Mouse (Mus musculus): ENCODE data around the gene Hist1h4f.
"Not testable (repeated sequence)": the region's sequence is repeated elsewhere in the genome, so short reads cannot be mapped to it uniquely, and the experiment has no call there.

Gene Hist1h4f

DNA sequence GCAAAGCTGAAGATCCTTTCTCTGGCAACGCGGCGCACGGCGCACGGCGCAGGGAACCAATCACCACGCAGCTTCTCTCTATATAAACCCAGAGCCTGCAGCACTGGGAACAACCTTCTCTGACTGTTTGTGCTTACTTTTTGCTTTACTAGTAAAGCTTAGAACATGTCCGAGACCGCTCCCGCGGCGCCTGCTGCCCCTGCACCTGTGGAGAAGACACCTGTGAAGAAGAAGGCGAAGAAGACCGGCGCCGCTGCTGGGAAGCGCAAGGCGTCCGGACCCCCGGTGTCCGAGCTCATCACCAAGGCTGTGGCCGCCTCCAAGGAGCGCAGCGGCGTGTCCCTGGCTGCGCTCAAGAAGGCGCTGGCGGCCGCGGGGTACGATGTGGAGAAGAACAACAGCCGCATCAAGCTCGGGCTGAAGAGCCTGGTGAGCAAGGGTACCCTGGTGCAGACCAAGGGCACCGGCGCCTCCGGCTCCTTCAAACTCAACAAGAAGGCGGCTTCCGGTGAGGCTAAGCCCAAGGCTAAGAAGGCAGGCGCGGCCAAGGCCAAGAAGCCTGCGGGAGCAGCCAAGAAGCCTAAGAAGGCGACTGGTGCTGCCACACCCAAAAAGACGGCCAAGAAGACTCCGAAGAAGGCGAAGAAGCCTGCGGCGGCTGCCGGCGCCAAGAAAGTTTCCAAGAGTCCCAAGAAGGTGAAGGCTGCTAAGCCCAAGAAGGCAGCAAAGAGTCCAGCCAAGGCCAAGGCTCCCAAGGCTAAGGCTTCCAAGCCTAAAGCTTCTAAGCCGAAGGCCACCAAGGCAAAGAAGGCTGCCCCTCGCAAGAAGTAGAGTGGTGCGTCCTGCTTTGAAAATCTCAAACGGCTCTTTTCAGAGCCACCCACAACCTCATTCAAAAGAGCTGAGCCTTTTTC, 3.7 kb upstream of the Hist1h4f start:
- DNase-seq (ENCODE audit: low spot score in 2 of 2), result peak; percentile 77

DNA sequence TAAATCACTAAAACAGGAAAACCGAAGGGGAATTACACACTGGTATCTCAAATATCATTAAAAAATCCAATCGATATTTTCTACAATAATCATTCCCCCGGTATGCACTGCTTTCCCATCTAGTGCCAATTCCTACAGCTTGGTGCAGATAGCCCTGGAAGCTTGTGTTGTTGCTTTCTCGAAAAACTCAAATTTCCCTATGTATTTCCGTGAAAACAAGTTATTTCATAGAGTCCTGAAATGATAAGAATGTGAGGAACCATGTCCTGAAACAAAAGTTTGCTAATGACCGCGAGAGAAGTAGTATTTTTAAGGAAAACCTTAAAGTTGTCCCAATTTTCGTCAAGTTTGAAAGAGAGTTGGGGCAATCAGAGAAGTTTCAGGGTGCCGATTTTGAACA, 2.9 kb upstream of the Hist1h4f start:
- no peak for DNase-seq (ENCODE audit: low spot score in 2 of 2)

DNA sequence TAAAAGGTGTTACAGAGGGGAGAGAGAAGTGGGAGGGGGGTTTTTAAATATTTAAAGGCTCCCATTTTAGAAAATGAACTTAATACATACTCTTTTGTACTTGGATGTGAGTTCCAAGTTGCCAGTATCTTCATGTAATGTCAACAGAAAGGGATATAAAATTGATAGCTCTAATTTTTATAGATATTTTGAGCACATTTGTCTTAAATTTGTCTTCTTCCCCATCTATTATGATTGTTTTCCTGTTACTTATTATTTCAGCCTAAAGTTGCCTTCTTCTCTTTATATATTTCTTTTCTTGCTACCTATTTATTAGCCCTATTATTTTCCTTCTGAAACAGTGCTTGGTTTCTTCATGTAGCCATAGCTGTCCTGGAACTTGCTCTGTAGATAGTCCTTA, 1.5 kb upstream of the Hist1h4f start, which contains the start of gene Hist1h1d:
Gene Hist1h1d (plus strand): TSS at position 301 of the 400 bp plus-strand sequence.
- no peak for DNase-seq (ENCODE audit: low spot score in 2 of 2)

DNA sequence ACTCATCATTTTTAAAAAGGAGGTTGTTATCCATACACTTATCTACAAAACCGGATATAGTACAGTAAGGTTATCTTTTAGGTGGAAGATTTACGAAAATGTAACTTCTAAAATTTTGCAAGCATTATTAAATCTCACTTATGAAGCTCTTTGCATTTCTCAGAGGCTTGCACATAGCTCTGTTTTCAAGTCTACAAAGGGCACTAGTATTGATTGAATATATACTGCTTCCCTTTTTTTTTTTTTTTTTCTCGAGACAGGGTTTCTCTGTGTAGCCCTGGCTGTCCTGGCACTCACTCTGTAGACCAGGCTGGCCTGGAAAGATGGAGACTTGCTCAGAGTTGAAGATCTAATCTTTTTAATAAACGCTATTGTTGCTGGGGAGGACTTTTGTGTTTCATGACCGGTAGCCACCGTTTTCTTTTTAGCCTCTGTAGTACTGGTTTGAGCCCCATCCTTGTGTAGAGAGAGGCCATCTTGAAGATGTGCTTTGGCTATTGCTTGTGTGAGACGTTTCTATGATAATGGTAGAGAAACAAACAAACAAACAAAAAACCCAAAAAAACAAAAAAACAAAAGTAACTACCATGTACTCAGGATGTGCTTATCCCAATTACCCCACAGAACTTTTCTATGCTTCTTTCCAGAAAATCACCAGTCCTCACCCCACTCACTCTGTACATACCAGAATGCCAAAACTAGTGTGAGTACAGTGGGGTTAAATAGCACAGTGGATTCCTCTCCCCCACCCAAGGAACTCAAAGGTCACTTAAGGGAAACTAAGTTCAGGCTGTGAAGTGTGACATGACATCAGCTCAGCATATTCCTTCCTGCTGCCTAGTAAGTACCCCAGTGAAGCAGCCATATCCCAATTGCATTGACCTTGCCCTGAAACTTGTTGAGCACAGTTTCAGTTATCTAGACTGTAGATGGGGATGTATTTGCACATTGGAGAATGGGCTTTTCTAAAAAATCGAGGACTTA, 775 bp upstream of the Hist1h4f start:
- no peak for DNase-seq (ENCODE audit: low spot score in 2 of 2)

DNA sequence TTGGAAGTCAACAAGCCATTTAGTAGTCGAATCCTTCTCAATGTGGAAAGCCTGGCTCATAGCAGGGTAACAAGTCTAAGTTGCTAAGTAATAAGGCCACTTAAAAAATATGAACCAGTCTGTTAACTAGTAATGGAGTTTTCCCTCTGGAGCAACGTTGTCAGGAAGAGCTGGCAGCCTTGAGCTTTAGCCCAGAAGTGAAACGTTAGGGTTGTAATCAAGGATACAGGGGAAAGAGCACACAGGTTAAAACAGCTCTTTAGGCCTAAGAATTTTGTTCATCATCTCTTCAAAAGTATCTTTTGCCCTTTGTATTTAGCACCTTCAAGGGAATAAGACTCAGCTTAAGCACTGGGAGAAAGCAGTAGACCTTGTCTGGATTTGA, 695 bp downstream of the Hist1h4f start:
- no peak for DNase-seq (ENCODE audit: low spot score in 2 of 2)

DNA sequence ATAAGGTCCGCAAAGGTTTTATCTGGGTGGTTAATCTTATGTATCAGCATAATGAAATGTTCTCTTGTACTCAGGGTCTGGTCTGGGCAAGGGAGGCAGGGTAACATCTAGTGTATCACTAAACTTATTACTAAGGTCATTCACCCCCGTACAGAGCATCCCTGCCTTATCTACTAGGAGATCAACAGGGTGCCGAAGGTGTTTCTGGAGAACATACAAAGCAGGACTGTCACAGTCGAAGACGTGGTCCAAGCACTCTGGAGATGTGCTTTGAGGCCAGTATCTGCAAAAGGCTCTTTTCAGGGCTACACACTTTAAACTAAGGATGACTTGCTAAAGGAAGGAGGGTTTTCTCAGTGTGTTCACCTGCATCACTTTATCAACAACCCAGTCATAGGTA, 4.8 kb downstream of the Hist1h4f start:
- no peak for DNase-seq (ENCODE audit: low spot score in 2 of 2)

DNA sequence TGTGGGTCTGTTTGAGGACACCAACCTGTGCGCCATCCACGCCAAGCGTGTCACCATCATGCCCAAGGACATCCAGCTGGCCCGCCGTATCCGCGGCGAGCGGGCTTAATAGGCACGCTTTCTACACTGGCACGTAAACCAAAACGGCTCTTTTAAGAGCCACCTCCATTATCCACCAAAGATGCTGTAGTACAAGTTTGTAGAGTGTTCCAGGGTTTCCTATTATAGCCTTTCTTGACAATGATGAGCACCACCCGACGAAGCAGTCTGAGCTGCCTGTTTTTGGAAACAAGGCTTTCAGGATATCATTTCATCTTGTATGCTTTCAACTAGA, 6.7 kb downstream of the Hist1h4f start:
- DNase-seq (ENCODE audit: low spot score in 2 of 2), result not testable (repeated sequence)

DNA sequence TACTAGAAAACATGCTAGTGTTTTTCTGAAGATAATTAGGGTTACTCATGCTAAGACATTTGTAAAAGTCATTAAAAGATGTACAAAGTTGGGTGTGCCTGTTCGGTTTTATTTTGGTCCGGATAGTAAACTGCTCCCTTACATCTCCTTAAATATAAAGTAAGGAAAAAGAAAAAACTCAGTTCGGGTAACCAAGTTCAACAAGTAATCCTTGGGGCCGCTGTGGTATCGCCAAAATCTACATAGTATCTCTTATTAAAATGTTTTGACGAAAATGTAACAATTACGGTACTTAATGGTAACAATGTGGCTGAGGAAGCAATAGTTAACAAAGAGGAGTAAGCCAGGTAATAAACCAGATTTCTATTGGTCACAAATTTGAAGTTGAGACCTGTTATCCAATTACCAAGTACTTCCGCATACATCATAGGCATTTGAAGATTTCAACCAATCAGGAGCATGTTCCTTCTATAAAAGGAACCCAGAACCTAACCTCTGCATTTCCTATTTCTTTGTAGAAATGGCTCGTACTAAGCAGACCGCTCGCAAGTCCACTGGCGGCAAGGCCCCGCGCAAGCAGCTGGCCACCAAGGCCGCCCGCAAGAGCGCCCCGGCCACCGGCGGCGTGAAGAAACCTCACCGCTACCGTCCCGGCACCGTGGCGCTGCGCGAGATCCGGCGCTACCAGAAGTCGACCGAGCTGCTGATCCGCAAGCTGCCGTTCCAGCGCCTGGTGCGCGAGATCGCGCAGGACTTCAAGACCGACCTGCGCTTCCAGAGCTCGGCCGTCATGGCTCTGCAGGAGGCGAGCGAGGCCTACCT, 7.3 kb downstream of the Hist1h4f start, which contains the start of gene Hist1h3f:
Gene Hist1h3f (plus strand): TSS at position 88 of the 822 bp plus-strand sequence.
- DNase-seq (ENCODE audit: low spot score in 2 of 2), result peak; percentile 91 to 95

DNA sequence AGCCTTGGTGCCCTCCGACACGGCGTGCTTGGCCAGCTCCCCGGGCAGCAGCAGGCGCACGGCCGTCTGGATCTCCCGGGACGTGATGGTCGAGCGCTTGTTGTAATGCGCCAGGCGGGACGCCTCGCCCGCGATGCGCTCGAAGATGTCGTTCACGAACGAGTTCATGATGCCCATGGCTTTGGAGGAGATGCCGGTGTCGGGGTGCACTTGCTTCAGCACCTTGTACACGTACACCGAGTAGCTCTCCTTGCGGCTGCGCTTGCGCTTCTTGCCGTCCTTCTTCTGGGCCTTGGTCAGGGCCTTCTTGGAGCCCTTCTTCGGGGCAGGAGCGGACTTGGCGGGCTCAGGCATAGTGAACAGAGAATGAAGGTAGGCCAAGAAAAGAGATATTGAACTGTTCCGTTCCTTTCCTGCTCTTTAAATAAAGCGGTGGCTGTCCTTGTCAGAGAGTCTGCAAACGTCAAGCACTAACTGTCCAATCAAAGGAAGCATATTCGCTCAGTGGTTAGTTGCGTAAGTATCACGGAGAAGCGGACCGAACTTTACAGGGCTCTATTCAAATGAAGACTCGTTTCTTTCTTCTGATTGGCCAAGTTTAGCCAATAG, 8.3 kb downstream of the Hist1h4f start, which contains the start of gene Hist1h2bh:
Gene Hist1h2bh (minus strand): TSS at position 394 of the 609 bp plus-strand sequence.
- DNase-seq (ENCODE audit: low spot score in 2 of 2), result peak; percentile 88 to 95

DNA sequence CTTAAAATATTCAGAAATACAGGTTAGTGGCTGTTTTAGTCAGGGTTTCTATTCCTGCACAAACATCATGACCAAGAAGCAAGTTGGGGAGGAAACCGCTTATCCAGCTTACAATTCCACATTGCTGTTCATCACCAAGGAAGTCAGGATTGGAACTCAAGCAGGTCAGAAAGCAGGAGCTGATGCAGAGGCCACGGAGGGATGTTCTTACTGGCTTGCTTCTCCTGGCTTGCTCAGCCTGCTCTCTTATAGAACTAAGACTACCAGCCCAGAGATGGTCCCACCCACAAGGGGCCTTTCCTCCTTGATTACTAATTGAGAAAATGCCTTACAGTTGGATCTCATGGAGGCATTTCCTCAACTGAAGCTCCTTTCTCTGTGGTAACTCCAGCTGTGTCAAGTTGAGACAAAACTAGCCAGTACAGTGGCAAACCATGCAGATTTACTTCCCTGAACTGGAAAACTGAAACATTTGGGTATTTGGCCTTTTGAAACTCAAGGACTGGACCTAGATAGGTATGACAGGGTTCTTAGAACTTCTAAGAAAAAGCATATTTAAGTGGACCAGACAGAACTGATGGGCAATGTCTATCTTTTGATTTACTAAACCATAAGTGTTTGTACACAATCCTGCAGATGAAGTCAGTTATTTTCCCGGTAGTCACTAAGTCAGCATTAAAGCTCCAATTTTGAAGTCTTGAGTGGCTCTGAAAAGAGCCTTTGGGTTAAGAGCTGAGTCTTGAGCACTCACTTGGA, 9.0 kb downstream of the Hist1h4f start:
- not testable (repeated sequence) for DNase-seq (ENCODE audit: low spot score in 2 of 2)

DNA sequence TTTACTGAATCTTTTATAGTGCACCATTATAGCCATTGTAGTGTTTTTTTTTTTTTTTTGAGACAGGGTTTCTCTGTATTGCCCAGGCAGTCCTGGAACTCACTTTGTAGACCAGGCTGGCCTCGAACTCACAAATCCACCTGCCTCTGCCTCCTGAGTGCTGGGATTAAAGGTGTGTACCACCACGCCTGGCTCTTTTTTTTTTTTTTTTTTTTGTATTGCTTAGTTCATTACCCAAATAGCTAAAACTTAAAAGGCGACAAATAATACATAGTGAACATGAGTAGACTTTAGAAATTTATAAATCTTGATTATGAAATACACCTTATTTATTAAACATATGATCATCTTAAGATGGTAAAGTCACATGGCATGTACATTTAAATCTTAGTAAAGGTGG, 10.0 kb downstream of the Hist1h4f start:
- no peak for DNase-seq (ENCODE audit: low spot score in 2 of 2)

DNA sequence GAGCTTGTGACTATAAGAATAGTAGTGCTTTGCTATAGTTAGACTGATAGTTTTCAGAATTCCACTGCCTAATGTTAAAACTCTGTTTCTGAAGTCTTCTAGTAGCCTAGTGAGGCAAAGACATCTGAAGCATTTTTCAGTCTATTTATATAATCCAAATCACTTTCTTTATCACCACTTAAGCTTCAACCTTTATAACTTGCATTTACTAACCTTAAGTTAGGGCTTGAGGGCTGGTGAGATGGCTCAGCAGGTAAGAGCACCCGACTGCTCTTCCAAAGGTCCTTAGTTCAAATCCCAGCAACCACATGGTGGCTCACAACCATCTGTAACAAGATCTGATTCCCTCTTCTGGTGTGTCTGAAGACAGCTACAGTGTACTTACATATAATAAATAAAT, 11.6 kb downstream of the Hist1h4f start:
- DNase-seq (ENCODE audit: low spot score in 2 of 2), result not testable (repeated sequence)

DNA sequence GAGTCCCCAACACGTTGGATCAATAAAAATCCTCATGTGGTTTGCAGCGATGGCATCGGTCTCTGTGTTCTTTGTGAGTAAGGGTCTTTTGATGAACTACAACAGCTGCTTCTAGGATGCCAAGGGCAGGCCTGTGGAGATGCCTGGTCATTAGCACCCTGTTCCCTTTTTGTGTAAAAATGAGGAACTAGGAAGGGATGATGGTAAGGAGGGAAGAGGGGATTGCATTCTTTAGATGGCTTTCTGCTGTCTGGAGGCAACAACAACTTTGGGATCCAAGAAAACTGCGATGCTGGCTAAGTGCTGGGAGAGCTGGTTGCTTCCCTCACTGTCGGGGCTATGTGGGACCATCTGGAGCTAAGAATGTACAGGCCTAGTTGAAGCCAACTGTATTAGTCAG, 13.2 kb downstream of the Hist1h4f start:
- no peak for DNase-seq (ENCODE audit: low spot score in 2 of 2)

DNA sequence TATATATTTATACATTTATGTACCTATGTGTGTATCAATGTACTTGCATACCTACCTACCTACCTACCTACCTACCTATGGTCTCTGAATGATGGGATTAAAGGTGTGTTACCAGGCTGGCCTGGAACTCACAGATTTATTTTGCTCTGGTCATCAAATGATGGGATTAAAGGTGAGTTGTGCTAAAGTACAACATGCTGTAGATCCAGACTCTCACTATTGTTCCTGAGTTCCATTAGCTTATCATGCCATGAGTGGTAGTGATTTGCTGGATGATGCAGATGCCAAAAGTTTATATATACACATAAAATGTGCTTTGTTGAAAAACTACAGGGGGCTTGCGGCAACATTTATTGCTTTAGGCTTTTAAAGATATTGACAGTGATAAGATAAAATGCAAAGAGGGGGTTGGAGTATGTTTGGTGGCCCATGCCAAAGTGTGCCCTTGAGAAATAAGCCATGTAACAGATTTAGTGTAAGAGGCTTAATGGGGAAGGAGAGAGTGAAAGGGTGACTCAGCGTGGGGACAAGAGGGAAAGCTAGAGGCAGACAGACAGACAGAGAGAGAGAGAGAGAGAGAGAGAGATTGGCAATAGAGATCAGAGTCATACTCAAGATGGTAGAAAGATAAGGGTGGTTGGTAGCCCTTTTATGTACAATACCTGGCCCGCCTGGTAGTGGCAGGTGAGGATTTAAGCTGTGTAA, 14.3 kb downstream of the Hist1h4f start:
- DNase-seq (ENCODE audit: low spot score in 2 of 2), result no peak

DNA sequence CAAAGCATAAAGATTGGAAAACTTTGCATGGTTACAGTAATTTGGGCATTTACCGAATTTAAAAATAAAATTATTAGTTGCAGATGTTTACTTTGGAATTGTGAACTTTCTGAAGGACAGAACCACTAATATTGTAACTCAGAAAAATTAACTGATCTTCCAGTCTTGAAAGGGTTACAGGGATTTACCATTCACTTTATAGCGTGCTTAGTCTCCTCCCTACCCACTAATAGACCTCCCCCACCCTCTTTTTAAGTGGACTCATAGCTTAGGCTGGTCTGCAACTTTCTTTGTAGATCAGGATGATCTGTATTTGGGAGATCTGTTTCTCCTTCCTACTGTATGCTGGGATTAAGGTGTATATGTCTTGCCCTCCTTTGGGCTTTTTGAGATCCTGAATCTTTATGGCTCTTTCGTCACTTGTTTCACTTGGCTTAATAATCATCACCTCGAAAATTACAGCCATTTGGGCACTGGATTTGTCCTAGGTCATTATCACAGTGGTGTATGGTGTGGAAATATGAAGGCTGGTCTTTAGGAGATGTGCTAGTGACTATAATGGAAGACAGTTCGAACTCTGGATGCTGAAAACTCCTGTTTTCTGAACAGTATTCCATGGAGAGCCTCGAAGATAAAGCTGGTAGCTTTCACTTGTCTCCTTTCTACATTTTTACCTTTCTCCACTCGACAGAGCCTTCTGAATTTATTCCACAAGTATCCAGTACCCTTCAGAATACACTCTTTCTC, 15.2 kb downstream of the Hist1h4f start:
- DNase-seq (ENCODE audit: low spot score in 2 of 2), result no peak

DNA sequence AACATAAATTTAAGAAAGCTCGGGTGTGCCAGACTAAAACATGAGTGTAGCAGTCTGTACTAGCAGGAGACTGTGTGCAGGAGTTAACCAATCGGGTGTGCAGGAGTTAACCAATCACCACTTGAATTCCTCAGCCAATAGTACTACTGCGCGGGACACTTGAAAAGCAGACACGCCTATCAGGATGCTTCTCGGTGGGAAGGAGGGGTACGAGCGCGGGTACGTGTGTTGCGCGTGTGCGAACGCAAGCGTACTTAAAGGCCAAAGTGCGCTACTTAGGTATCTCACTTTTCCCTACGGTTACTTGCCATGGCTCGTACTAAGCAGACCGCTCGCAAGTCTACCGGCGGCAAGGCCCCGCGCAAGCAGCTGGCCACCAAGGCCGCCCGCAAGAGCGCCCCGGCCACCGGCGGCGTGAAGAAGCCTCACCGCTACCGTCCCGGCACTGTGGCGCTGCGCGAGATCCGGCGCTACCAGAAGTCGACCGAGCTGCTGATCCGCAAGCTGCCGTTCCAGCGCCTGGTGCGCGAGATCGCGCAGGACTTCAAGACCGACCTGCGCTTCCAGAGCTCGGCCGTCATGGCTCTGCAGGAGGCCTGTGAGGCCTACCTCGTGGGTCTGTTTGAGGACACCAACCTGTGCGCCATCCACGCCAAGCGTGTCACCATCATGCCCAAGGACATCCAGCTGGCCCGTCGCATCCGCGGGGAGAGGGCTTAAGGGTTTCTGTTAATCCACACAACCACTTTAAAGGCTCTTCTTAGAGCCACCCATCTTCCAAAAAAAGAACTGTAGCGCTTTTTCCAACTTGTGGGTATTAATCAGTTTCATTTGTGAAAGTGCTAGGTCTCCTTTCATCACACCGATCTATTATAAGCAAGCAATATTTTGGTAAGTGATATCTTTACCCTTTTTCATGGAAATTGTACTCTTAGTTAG, 16.0 kb downstream of the Hist1h4f start, which contains the start of gene Hist1h3g:
Gene Hist1h3g (plus strand): TSS at position 286 of the 939 bp plus-strand sequence.
- peak; percentile 84 to 90 for DNase-seq (ENCODE audit: low spot score in 2 of 2)

DNA sequence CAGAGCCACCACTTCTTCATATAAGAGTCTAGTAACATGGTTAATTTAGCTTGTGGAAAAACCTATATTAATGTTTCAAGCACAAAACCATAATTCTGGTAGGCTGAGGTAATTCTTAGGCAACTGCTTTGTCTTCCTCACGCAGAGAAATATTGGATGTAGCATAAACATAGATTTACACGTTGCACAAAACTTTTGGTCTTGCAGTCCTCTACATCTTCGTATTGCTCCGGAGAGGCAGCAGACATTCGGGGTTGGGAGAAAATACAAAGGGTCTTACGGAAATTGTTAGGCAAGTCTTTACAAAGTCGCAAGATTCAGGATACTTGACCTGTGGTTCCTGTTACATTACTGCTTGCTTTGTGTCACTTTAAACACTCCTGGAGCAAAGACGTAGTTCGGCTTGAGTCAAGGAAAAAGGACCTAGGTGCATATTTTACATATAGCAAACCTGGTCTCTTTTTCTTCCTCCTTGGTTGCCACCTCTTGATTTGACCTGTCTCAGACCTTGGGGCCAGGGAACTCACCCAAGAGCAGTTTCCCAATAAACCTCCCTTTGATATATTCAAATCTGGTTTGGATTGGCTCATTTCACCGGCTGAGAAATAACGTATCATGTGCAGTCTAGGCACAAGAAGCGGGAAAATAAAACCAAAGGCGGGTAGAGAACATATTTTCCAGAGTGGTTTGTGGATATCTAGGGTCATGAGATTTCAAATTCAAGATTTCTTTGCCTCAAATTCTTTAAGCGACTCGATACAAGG, 16.9 kb downstream of the Hist1h4f start:
- no peak for DNase-seq (ENCODE audit: low spot score in 2 of 2)

Data from heart, adult 9 months (tissue).